Mouse (Mus musculus) heart, postnatal 0 days (tissue): ENCODE measurements around the gene Ppp1r37. TPM values are rescaled to one million over a fixed set of nuclear protein-coding genes. Genes with fewer than 3 reads are reported as not detected.
A peak's percentile ranks its signal among the peaks of the same experiment; 100 is the strongest.

Experiments used
- ATAC-seq: fragments of 200-750 bp; cut with Nextera tagmentation; 2 replicates; pipeline ENCODE4 v1.8.0; 2017; ENCODE audit warnings: low read depth, moderate number of reproducible peaks, moderate library complexity; ENCODE audit not compliant: insufficient read depth
- DNase-seq: peaks from one replicate; pipeline ENCODE4 v3.0.0-alpha.2; 2016; ENCODE audit warnings: low spot score
- H3K27ac ChIP-seq: fragments of 300-500 bp; sonication (generic); 2 replicates; pipeline ENCODE4 v1.5.1; 2014; ENCODE audit warnings: low read depth, mild to moderate bottlenecking
- H3K27me3 ChIP-seq: fragments of 300-500 bp; sonication (generic); 2 replicates; pipeline ENCODE4 v1.6.1; 2014; ENCODE audit warnings: low read length, mixed read lengths; ENCODE audit not compliant: control insufficient read depth, insufficient read depth
- H3K36me3 ChIP-seq: fragments of 300-500 bp; sonication (generic); replicated peaks from 2 replicates; pipeline ENCODE4 v1.6.1; 2014; ENCODE audit warnings: low read length, mixed read lengths; ENCODE audit not compliant: control insufficient read depth, insufficient read depth
- H3K4me1 ChIP-seq: fragments of 300-500 bp; sonication (generic); 2 replicates; pipeline ENCODE4 v1.6.1; 2014; ENCODE audit warnings: antibody characterized with exemption; ENCODE audit not compliant: control insufficient read depth, insufficient read depth
- H3K4me2 ChIP-seq: fragments of 300-500 bp; sonication (generic); 2 replicates; pipeline ENCODE4 v1.6.1; 2014; ENCODE audit warnings: low read depth, mild to moderate bottlenecking, low read length, moderate library complexity
- H3K4me3 ChIP-seq: fragments of 300-500 bp; sonication (generic); 2 replicates; pipeline ENCODE4 v1.5.1; 2014; ENCODE audit warnings: low read depth, low read length
- H3K9ac ChIP-seq: fragments of 300-500 bp; sonication (generic); replicated peaks from 2 replicates; pipeline ENCODE4 v1.6.1; 2014; ENCODE audit warnings: low read depth, low read length, mixed read lengths
- H3K9me3 ChIP-seq: fragments of 300-500 bp; sonication (generic); replicated peaks from 2 replicates; pipeline ENCODE4 v1.6.1; 2016; ENCODE audit warnings: low read length; ENCODE audit not compliant: control insufficient read depth
- CTCF ChIP-seq: IDR thresholded peaks from 2 replicates; pipeline ENCODE4 v1.5.1; 2016; ENCODE audit warnings: antibody characterized with exemption, control low read depth, low read depth
- EP300 ChIP-seq: IDR thresholded peaks from 2 replicates; pipeline ENCODE4 v1.6.1; 2016; ENCODE audit warnings: antibody characterized with exemption, low read depth
- WGBS: fragments of 180-500 bp; shearing (Covaris S2); extraction: QIAGEN DNeasy Blood & Tissue Kit; methylation state at CpG from one replicate; pipeline ENCODE4 v1.1.7; 2014; 5-methylcytosine and 5-hydroxymethylcytosine counted together
- polyA plus RNA-seq: library from polyadenylated mRNA; unstranded; fragments of >200 nt; fragmentation: Nextera tagmentation; extraction: Ambion mirVana; gene quantifications from 2 replicates; pipeline ENCODE4 v1.2.1, GENCODE M21; 2015
- total RNA-seq: library from RNA; depleted of rRNA; stranded (reverse); fragments of >200 nt; gene quantifications from 2 replicates; pipeline ENCODE4 v1.2.3, GENCODE M21; 2014; ENCODE audit warnings: low replicate concordance

Ppp1r37 gene
- total and polyA plus RNA-seq, 2 experiments from 2014 or later, result 12.6 to 40.6 TPM

DNA sequence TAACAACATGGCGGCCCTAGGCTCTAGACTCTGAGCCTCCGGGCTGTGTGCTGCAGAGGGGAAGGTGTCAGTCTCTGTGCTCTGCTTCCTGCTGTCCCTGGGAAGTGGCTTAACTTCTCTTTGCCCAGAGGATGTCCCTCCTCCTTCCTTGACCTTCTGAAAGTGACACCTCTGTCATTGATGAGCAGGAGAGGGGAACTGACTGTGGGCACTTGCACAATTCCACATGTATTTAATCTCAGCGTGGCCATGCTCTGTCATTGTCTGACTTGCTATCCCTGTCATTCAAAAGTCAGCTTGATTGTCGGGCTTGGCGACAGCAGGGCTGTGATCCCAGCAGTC, 66.7 kb downstream of the Ppp1r37 start:
- Histone ChIP-seq H3K4me2 (no peak overlapping the region), H3K9me3 (no peaks in the 10 kb centered on the region), H3K27ac (no peak overlapping the region), H3K9ac (no peak overlapping the region), H3K36me3 (no peaks in the 10 kb centered on the region), H3K4me3 (no peak overlapping the region), H3K4me1 (peaks cover 4% of the 10 kb centered on the region), H3K27me3 (peaks cover 5% of the 10 kb centered on the region; the same call in 1 of the 2 replicates)
- WGBS, result 78% methylated on average over 5 of the region's 5 CpGs
- DNase-seq (no peak), ATAC-seq (no peak)
- TF ChIP-seq CTCF, result no peak
- no peak for TF ChIP-seq EP300

DNA sequence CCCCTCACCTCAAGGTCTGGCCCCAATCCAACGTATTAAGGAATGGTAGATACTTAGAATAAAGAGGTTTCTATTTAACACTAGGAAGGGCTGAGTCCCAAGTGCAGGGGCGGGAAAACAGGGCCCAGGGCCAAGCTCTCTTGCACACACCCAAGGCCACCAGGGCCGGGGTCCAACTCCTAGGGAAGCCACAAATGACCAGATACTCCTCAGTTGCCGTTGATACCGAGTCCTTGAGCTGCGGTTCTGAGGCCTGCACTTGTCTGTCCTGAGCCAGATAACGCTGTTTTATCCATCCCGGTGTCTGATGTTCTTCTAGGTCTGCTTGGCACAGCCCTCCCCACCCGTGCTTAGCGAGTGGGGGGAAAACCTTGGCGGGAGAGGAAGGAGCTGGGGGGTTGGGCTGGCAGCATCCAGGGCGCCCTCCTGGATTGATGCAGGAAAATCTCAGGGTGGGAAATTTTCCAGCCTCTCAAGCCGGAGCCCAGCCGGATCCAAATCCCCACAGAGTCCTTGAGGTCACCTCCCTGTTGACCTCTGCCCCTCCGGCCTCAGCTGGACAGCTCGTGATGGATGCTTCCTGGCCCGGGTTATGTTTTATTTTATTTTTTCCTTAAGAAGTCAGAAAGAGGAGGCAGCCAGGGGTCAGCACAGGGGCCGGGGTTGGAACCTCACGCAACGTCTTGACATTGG, 67.2 kb downstream of the Ppp1r37 start:
- H3K4me1 ChIP-seq, result peaks cover 4% of the 10 kb centered on the region
- no peak overlapping the region for H3K4me3 ChIP-seq
- WGBS, result 60% methylated on average over 20 of the region's 20 CpGs
- no peak overlapping the region for H3K9ac ChIP-seq
- H3K4me2 ChIP-seq, result no peak overlapping the region
- ATAC-seq, result no peak
- H3K36me3 ChIP-seq, result no peaks in the 10 kb centered on the region
- no peak for DNase-seq
- TF ChIP-seq CTCF, result no peak
- H3K27ac ChIP-seq, result no peak overlapping the region
- H3K9me3 ChIP-seq, result no peaks in the 10 kb centered on the region
- peaks cover 10% of the 10 kb centered on the region for H3K27me3 ChIP-seq

DNA sequence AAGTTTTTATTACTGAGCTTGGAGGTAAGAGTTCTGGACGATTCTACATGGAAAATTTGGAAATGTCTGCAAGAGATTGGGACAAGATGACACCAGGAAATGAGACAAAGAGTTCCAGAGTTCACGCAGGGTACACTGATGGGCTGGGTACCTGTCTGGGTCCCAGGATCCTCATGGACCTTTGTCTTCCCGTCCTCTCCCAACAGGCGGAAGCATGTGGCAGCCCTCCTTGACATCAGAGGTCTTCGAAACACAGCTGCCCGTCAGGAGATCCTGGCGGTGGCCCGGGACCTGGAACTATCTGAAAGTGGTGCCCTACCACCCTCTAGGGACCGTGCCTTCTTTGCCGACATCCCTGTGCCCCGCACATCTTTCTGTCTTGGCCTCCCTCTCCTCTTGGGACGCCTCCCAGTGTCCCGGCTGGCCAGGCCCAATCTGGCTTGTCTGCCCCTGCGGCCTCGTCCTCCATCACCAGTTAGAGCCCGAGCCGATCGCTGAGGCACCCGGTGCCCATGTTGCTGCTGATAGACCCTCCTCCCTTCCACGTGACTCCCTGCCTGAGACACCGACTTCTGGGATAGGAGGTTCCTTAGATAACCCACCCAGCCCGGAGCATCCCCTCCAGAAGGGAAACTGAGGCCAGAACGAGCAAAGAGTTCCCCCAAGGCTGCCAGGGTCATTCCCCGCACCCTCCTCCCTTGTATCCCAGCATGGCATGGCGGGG, 68.0 kb downstream of the Ppp1r37 start:
- H3K27ac ChIP-seq, result no peak overlapping the region
- no peaks in the 10 kb centered on the region for H3K36me3 ChIP-seq
- 78% methylated on average over 25 of the region's 25 CpGs for WGBS
- H3K4me3 ChIP-seq, result no peak overlapping the region
- H3K9me3 ChIP-seq, result no peaks in the 10 kb centered on the region
- H3K27me3 ChIP-seq, result peaks cover 16% of the 10 kb centered on the region
- H3K4me2 ChIP-seq, result no peak overlapping the region
- ATAC-seq, result no peak
- DNase-seq, result no peak
- no peak overlapping the region for H3K9ac ChIP-seq
- TF ChIP-seq CTCF (no peak), EP300 (no peak)
- H3K4me1 ChIP-seq, result peaks cover 4% of the 10 kb centered on the region

DNA sequence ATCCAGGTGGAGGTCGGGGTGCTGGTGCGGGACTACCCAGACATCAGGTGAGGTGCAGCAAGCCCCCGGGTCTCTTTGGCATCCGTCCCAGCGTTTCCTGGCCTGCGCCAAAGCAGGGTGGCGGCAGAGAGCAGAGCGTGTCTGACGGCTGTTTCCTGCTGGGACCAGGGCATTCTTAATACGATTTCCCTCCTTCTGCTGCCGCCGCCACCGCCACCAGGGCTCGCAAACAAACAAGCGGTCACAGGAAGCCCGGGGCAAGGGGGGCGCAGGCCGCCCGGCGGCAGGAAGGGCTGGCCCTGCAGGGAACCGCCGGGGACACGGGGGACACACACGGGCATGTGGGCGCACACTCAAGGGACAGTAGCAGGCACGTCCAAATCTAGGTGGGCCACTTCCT, 71.1 kb downstream of the Ppp1r37 start:
- H3K9me3 ChIP-seq, result no peaks in the 10 kb centered on the region
- peak overlapping the region; percentile 25; the same call in 1 of the 2 replicates for H3K9ac ChIP-seq
- H3K27me3 ChIP-seq, result peaks cover 35% of the 10 kb centered on the region
- peak overlapping the region; percentile 24; the same call in 1 of the 2 replicates for H3K4me3 ChIP-seq
- peaks cover 4% of the 10 kb centered on the region for H3K4me1 ChIP-seq
- TF ChIP-seq EP300 (no peak), CTCF (peak; percentile 24)
- DNase-seq (peak; percentile 42), ATAC-seq (peak; percentile 61)
- under 1% methylated on average over 25 of the region's 26 CpGs for WGBS
- no peak overlapping the region for H3K27ac ChIP-seq
- peak overlapping the region; percentile 60 for H3K4me2 ChIP-seq
- no peaks in the 10 kb centered on the region for H3K36me3 ChIP-seq

DNA sequence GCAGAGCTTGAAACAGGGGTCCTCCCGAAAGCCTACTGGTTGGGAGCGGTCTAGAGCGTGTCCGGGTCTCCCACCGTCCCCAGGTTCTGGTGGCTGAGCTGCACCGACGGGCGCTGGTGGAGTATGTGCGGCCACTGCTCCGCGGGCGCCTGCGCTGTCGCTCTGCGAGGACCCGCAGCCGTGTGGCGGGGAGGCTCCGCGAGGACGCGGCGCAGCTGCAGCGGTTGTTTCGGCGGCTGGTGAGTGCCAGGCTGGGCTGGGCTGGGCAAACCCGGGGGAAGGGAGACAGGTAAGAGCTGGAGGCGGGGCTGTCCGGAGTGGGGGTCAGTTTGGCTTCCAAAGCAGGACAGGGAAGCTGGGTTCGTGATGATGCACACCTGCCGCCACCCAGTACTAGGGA, 73.4 kb downstream of the Ppp1r37 start:
- WGBS, result 27% methylated on average over 31 of the region's 31 CpGs
- Histone ChIP-seq H3K27me3 (peaks cover 35% of the 10 kb centered on the region), H3K9ac (no peak overlapping the region), H3K9me3 (no peaks in the 10 kb centered on the region), H3K27ac (no peak overlapping the region), H3K4me1 (peaks cover 4% of the 10 kb centered on the region), H3K4me2 (0 out of 2 replicates have a peak overlapping the region, but pooled peaks have one; percentile 34), H3K4me3 (peak overlapping the region; percentile 12; the same call in 1 of the 2 replicates), H3K36me3 (no peaks in the 10 kb centered on the region)
- TF ChIP-seq EP300, result no peak
- no peak for TF ChIP-seq CTCF
- ATAC-seq (no peak), DNase-seq (no peak)
